Mouse (Mus musculus) lung, adult 2 months (tissue): ENCODE data around the gene Cacng4. TPM values are rescaled to one million over a fixed set of nuclear protein-coding genes. Genes with fewer than 3 reads are reported as not detected.

Source experiments
- DNase-seq: peaks from one replicate; pipeline ENCODE4 v3.0.0; 2022
- H3K4me1 ChIP-seq: fragments of 200-500 bp; 2 replicates; pipeline ENCODE4 v1.6.1; 2011; ENCODE audit warnings: low read length; ENCODE audit not compliant: control insufficient read depth, insufficient read depth
- H3K4me3 ChIP-seq: fragments of 200-500 bp; replicated peaks from 2 replicates; pipeline ENCODE3; 2011; ENCODE audit warnings: low read depth, mild to moderate bottlenecking, control low read depth, low read length; ENCODE audit errors: extremely low read depth
- CTCF ChIP-seq: fragments of 200-500 bp; IDR thresholded peaks from 2 replicates; pipeline ENCODE4 v1.5.1; 2011; ENCODE audit warnings: mild to moderate bottlenecking, low read length, control low read depth; ENCODE audit not compliant: insufficient read depth
- POLR2A ChIP-seq: fragments of 200-500 bp; IDR thresholded peaks from 2 replicates; pipeline ENCODE4 v1.6.1; 2011; ENCODE audit warnings: low read depth, mild to moderate bottlenecking, control low read depth, low read length, borderline replicate concordance; ENCODE audit errors: extremely low read depth
- WGBS: fragments of 180-500 bp; shearing (Covaris S2); methylation state at CpG from one replicate; pipeline ENCODE4 v1.1.7; 2018; 5-methylcytosine and 5-hydroxymethylcytosine counted together
- polyA plus RNA-seq: library from polyadenylated mRNA; depleted of rRNA; stranded (reverse); fragments of >200 nt; gene quantifications from 2 replicates; pipeline ENCODE4 v1.2.3, GENCODE M21; 2012

Gene Cacng4
- polyA plus RNA-seq, 1 experiment = 0.25 TPM

DNA sequence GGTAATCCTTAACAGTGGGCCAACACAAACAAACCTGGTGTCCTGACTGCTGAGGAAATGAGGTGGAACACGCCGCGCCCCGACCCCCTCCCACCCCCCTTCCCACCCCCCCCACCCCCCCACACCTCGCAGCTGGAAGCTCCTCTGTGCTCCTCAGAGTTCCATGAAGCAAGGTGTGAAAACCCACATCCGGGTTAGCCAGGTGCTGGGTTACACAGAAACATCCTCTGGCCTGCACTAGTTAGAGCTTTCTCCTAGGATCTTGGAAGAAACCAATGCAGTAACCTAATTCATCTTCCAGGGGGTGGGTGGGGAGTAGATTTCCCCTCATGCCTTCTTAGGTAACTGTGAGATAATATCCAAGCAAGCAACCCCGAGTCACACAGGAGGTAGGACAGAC is 2.0 kb upstream of the Cacng4 start:
- Histone ChIP-seq H3K4me1 (0 out of 2 replicates have a peak, but pooled peaks cover 2% of the 10 kb centered on the region), H3K4me3 (no peak overlapping the region)
- WGBS = 19% methylated on average over 7 of the region's 7 CpGs
- TF ChIP-seq POLR2A (no peak), CTCF (no peak)
- DNase-seq = no peak

DNA sequence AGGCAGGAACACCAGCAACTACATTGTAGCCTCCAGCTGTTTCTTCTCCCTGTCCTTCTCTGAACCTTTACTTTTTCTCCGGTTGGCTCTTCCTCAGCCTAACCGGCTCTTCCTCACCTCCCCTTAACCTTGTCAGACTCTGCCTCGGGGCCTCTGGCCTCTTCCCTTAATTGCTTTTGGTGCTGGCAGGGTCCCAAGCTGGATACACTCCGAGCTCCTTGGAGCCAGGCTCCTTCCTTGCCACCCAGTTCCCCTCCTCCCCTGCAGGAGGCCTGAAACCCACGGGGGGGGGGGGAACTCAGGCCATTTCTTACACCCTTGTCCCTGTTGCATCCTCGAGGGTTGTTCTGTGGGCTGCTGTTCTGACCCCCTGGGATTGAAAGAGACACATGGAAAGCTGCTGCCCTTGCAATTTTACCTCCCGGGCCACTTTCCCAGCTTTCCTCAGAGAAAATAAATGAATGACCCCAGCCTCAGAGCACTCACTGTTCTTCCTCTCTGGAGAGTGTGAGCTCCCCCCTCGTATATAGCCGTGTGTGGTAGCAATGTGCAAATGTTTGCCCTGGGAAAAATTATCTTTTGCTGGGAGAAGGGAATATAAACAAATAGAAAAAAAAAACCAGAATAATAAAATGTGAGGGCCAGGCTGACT is 1.2 kb upstream of the Cacng4 start:
- 4% methylated on average over 9 of the region's 9 CpGs for WGBS
- TF ChIP-seq CTCF = no peak
- TF ChIP-seq POLR2A = no peak
- DNase-seq = no peak
- no peak overlapping the region for H3K4me3 ChIP-seq
- H3K4me1 ChIP-seq = 0 out of 2 replicates have a peak, but pooled peaks cover 2% of the 10 kb centered on the region

DNA sequence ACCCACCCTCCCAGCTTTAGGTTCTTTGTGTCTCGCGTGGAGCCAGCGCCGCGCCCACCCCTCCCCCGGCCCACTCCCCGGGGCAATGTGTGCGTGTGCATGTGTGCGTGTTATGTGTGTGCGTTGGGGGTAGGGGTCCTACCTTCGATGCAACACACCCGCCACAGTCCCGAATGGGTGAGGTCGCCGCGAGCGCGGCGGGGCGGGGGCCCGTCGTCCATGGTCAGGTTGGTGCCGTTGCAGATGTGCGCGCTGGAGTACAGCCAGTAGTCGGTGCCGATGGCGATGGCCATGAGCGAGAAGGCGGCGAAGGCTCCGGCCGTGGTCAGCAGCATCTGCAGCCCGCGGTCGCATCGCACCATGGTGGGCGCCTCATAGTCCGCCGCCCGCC is 259 bp downstream of the Cacng4 start:
- Histone ChIP-seq H3K4me3 (no peak overlapping the region), H3K4me1 (0 out of 2 replicates have a peak, but pooled peaks cover 2% of the 10 kb centered on the region)
- no peak for DNase-seq
- TF ChIP-seq CTCF (no peak), POLR2A (no peak)
- 1% methylated on average over 38 of the region's 41 CpGs for WGBS

- Histone ChIP-seq H3K4me1 (0 out of 2 replicates have a peak, but pooled peaks cover 2% of the 10 kb centered on the region), H3K4me3 (no peak overlapping the region)
- no peak for DNase-seq
- whole genome bisulfite sequencing = 2% methylated on average over 63 of the region's 64 CpGs
- TF ChIP-seq POLR2A (no peak), CTCF (no peak)
Observed at GRCm38 (mm10) chr11:107793200-107794102, 906 bp downstream of the Cacng4 start.

- Histone ChIP-seq H3K4me3 (no peak overlapping the region), H3K4me1 (0 out of 2 replicates have a peak, but pooled peaks cover 2% of the 10 kb centered on the region)
- no peak for TF ChIP-seq POLR2A
- TF ChIP-seq CTCF = no peak
- 43% methylated on average over 9 of the region's 9 CpGs for WGBS
- no peak for DNase-seq
Observed at GRCm38 (mm10) chr11:107792136-107792535, 2.2 kb downstream of the Cacng4 start.

GRCm38 (mm10) chr11:107785761-107786160 is 8.6 kb downstream of the Cacng4 start:
- TF ChIP-seq CTCF (no peak), POLR2A (no peak)
- Histone ChIP-seq H3K4me3 (no peak overlapping the region), H3K4me1 (no peaks in the 10 kb centered on the region)
- WGBS = 62% methylated on average over 3 of the region's 3 CpGs
- DNase-seq = no peak

DNA sequence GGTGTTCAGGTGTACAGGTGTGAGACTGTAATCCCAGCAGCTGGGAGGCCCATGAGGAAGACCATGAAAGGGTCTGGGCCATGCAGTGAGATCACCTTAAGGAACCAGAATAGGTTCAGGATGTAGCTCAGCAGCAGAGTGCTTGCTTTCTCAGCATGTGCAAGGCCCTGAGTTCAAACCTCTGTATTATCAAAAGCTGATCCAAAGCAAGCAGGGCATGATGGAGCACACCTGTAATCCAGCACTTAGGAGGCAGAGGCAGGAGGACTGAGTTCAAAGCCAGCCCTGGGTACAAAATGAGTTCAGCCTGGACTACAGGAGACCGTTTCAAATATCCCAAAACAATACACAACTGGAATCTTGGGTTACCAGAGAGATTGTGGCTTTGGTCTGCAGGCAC is 9.1 kb downstream of the Cacng4 start:
- Histone ChIP-seq H3K4me3 (no peak overlapping the region), H3K4me1 (no peaks in the 10 kb centered on the region)
- WGBS = 62% methylated on average over 1 of the region's 1 CpGs
- no peak for TF ChIP-seq POLR2A
- TF ChIP-seq CTCF = no peak
- no peak for DNase-seq

- TF ChIP-seq POLR2A (no peak), CTCF (no peak)
- H3K4me3 ChIP-seq = no peak overlapping the region
- H3K4me1 ChIP-seq = no peaks in the 10 kb centered on the region
- no peak for DNase-seq
- 72% methylated on average over 8 of the region's 8 CpGs for WGBS
Observed at GRCm38 (mm10) chr11:107783861-107784754, 10.2 kb downstream of the Cacng4 start.

DNA sequence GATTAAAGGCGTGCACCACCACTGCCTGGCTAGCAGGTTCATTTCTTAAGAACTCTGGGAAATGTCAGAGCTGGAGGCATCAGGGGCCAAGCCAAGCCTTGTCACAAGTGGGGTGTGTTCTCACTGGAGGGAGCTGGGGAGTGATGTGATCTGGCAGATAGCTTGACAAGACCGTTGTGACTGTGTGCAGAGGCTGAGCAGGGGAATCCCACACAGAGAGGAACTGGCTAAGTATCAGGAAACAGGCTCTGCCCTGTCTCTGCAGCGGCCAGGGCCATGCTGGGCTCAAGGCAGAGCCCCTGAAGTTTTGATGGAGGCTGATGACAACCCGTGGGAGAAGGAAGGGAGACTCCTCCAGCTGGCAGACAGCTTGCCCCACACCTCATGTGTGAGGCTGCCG is 11.8 kb downstream of the Cacng4 start:
- 41% methylated on average over 5 of the region's 5 CpGs for WGBS
- Histone ChIP-seq H3K4me1 (no peaks in the 10 kb centered on the region), H3K4me3 (no peak overlapping the region)
- TF ChIP-seq CTCF = no peak
- TF ChIP-seq POLR2A = no peak
- DNase-seq = no peak
